Mouse (Mus musculus) cortical plate, adult 2 months (tissue): ENCODE measurements at regions not wholly inside any gene's neighbourhood (a gene's known extent, or its start where the extent isn't known, plus 50 kb on each side); places are given as distances from the start of the nearest gene placed in this dataset.

ENCODE experiments used
- H3K27ac ChIP-seq: fragments of 200-500 bp; 2 replicates; pipeline ENCODE4 v1.5.1; 2012; ENCODE audit warnings: low read length, control low read depth, inconsistent platforms; ENCODE audit not compliant: insufficient read depth
- H3K4me1 ChIP-seq: fragments of 200-500 bp; 2 replicates; pipeline ENCODE4 v1.6.1; 2011; ENCODE audit warnings: low read length; ENCODE audit not compliant: control insufficient read depth, insufficient read depth
- H3K4me3 ChIP-seq: fragments of 200-500 bp; 2 replicates; pipeline ENCODE4 v1.5.1; 2011; ENCODE audit warnings: mild to moderate bottlenecking, low read length, control low read depth; ENCODE audit not compliant: insufficient read depth
- CTCF ChIP-seq: fragments of 200-500 bp; IDR thresholded peaks from 2 replicates; pipeline ENCODE4 v1.5.1; 2011; ENCODE audit warnings: mild to moderate bottlenecking, control low read depth, low read length; ENCODE audit not compliant: insufficient read depth; ENCODE audit errors: extremely low read depth
- POLR2A ChIP-seq: fragments of 200-500 bp; IDR thresholded peaks from 2 replicates; pipeline ENCODE4 v1.6.1; 2011; ENCODE audit warnings: mild to moderate bottlenecking, low read length, control low read depth; ENCODE audit not compliant: insufficient read depth; ENCODE audit errors: extremely low read depth

- Histone ChIP-seq H3K4me3 (no peak overlapping the region), H3K27ac (no peak overlapping the region), H3K4me1 (no peaks in the 10 kb centered on the region)
- no peak for TF ChIP-seq CTCF
Observed at GRCm38 (mm10) chr4:12647732-12648131, 475.9 kb upstream of the Fam92a start.

GRCm38 (mm10) chr4:12642525-12642928 lies 470.7 kb upstream of the Fam92a start:
- no peak overlapping the region for H3K4me3 ChIP-seq
- H3K4me1 ChIP-seq: no peaks in the 10 kb centered on the region
- TF ChIP-seq CTCF (no peak), POLR2A (no peak)
- no peak overlapping the region for H3K27ac ChIP-seq

- no peak for TF ChIP-seq CTCF
- no peak for TF ChIP-seq POLR2A
- Histone ChIP-seq H3K4me1 (no peaks in the 10 kb centered on the region), H3K4me3 (no peak overlapping the region), H3K27ac (no peak overlapping the region)
Observed at GRCm38 (mm10) chr4:12629375-12629821, 457.6 kb upstream of the Fam92a start.

GRCm38 (mm10) chr4:12628702-12629374 lies 457.0 kb upstream of the Fam92a start:
- Histone ChIP-seq H3K4me1 (no peaks in the 10 kb centered on the region), H3K27ac (no peak overlapping the region), H3K4me3 (no peak overlapping the region)
- TF ChIP-seq POLR2A (no peak), CTCF (no peak)

- Histone ChIP-seq H3K4me1 (no peaks in the 10 kb centered on the region), H3K4me3 (no peak overlapping the region), H3K27ac (no peak overlapping the region)
- TF ChIP-seq CTCF (no peak), POLR2A (no peak)
Observed at GRCm38 (mm10) chr4:12627158-12627871, 455.5 kb upstream of the Fam92a start.

GRCm38 (mm10) chr4:12620756-12621270 lies 449.0 kb upstream of the Fam92a start:
- H3K27ac ChIP-seq: no peak overlapping the region
- TF ChIP-seq CTCF (no peak), POLR2A (no peak)

GRCm38 (mm10) chr4:12620059-12620755 lies 448.4 kb upstream of the Fam92a start:
- no peak overlapping the region for H3K27ac ChIP-seq
- no peak for TF ChIP-seq POLR2A
- no peak for TF ChIP-seq CTCF
- H3K4me1 ChIP-seq: no peaks in the 10 kb centered on the region
- H3K4me3 ChIP-seq: no peak overlapping the region

More at GRCm38 (mm10) chr4:12620756-12621270, 449.0 kb upstream of the Fam92a start:
- Histone ChIP-seq H3K4me1 (no peaks in the 10 kb centered on the region), H3K4me3 (no peak overlapping the region)

- H3K27ac ChIP-seq: no peak overlapping the region
- TF ChIP-seq CTCF: no peak
- no peak for TF ChIP-seq POLR2A
Observed at GRCm38 (mm10) chr4:12616665-12617064, 444.9 kb upstream of the Fam92a start.

GRCm38 (mm10) chr4:12611511-12611910 lies 439.7 kb upstream of the Fam92a start:
- Histone ChIP-seq H3K4me1 (no peaks in the 10 kb centered on the region), H3K27ac (no peak overlapping the region), H3K4me3 (no peak overlapping the region)
- no peak for TF ChIP-seq POLR2A
- TF ChIP-seq CTCF: no peak

More at GRCm38 (mm10) chr4:12616665-12617064, 444.9 kb upstream of the Fam92a start:
- no peak overlapping the region for H3K4me3 ChIP-seq
- H3K4me1 ChIP-seq: no peaks in the 10 kb centered on the region
